Mouse (Mus musculus): ENCODE results near the gene Hddc3. TPM values are rescaled to one million over a fixed set of nuclear protein-coding genes. Genes with fewer than 3 reads are reported as not detected.
"Not testable (repeated sequence)": the region's sequence is repeated elsewhere in the genome, so short reads cannot be mapped to it uniquely, and the experiment has no call there.

Gene Hddc3
- polyA plus RNA-seq, 1 experiment, result 20.4 TPM

- WGBS, result 82% methylated on average over 11 of the region's 11 CpGs
- no peak for DNase-seq
- H3K4me1 ChIP-seq (ENCODE audit: control insufficient read depth, insufficient read depth, low read length), result peaks cover under 1% of the 10 kb centered on the region; the same call in 1 of the 2 replicates
Measured at GRCm38 (mm10) chr7:80382919-80383318, 40.0 kb downstream of the Hddc3 start.

GRCm38 (mm10) chr7:80386235-80386930 lies 43.5 kb downstream of the Hddc3 start:
- H3K4me1 ChIP-seq (ENCODE audit: control insufficient read depth, insufficient read depth, low read length), result no peaks in the 10 kb centered on the region; the same call in 1 of the 2 replicates
- WGBS, result 14% methylated on average over 18 of the region's 18 CpGs
- TF ChIP-seq POLR2A (IDR thresholded peaks at IDR 0.05; ENCODE audit: borderline replicate concordance, extremely low read depth, low read depth, low read length), result peak; percentile 42; the same call in 1 of the 2 replicates
- peak; percentile 96 for TF ChIP-seq CTCF (IDR thresholded peaks at IDR 0.05; ENCODE audit: insufficient read depth, low read length)
- DNase-seq, result peak; percentile 93
- peak overlapping the region; percentile 72 for H3K4me3 ChIP-seq (replicated peaks; ENCODE audit: extremely low read depth, low read depth, low read length)

More at GRCm38 (mm10) chr7:80382919-80383318, 40.0 kb downstream of the Hddc3 start:
- TF ChIP-seq CTCF (IDR thresholded peaks at IDR 0.05; ENCODE audit: insufficient read depth, low read length) (no peak), POLR2A (IDR thresholded peaks at IDR 0.05; ENCODE audit: borderline replicate concordance, extremely low read depth, low read depth, low read length) (no peak)
- no peak overlapping the region for H3K4me3 ChIP-seq (replicated peaks; ENCODE audit: extremely low read depth, low read depth, low read length)

GRCm38 (mm10) chr7:80387033-80387632 lies 44.2 kb downstream of the Hddc3 start:
- WGBS, result 16% methylated on average over 17 of the region's 17 CpGs
- Histone ChIP-seq H3K4me3 (replicated peaks; ENCODE audit: extremely low read depth, low read depth, low read length) (peak overlapping the region; percentile 72), H3K4me1 (ENCODE audit: control insufficient read depth, insufficient read depth, low read length) (no peaks in the 10 kb centered on the region; the same call in 1 of the 2 replicates)
- no peak for TF ChIP-seq CTCF (IDR thresholded peaks at IDR 0.05; ENCODE audit: insufficient read depth, low read length)
- peak; percentile 20; the same call in 1 of the 2 replicates for TF ChIP-seq POLR2A (IDR thresholded peaks at IDR 0.05; ENCODE audit: borderline replicate concordance, extremely low read depth, low read depth, low read length)
- DNase-seq, result no peak

- 14% methylated on average over 33 of the region's 33 CpGs for WGBS
- Histone ChIP-seq H3K4me1 (ENCODE audit: control insufficient read depth, insufficient read depth, low read length) (no peaks in the 10 kb centered on the region; the same call in 1 of the 2 replicates), H3K4me3 (replicated peaks; ENCODE audit: extremely low read depth, low read depth, low read length) (peak within 1 kb of the TSS; percentile 72)
- DNase-seq, result peak; percentile 67
- TF ChIP-seq CTCF (IDR thresholded peaks at IDR 0.05; ENCODE audit: insufficient read depth, low read length) (no peak), POLR2A (IDR thresholded peaks at IDR 0.05; ENCODE audit: borderline replicate concordance, extremely low read depth, low read depth, low read length) (peak; percentile 56; the same call in 1 of the 2 replicates)
Measured at GRCm38 (mm10) chr7:80387633-80388543, 45.0 kb downstream of the Hddc3 start, which contains the start of gene Fes. Gene Fes, minus strand, starts transcription at chr7:80387946.

GRCm38 (mm10) chr7:80392119-80392518 lies 49.2 kb downstream of the Hddc3 start:
- 92% methylated on average over 15 of the region's 15 CpGs for WGBS
- no peak for TF ChIP-seq POLR2A (IDR thresholded peaks at IDR 0.05; ENCODE audit: borderline replicate concordance, extremely low read depth, low read depth, low read length)
- no peak for TF ChIP-seq CTCF (IDR thresholded peaks at IDR 0.05; ENCODE audit: insufficient read depth, low read length)
- Histone ChIP-seq H3K4me3 (replicated peaks; ENCODE audit: extremely low read depth, low read depth, low read length) (no peak overlapping the region), H3K4me1 (ENCODE audit: control insufficient read depth, insufficient read depth, low read length) (no peaks in the 10 kb centered on the region)
- no peak for DNase-seq

GRCm38 (mm10) chr7:80394600-80394999 lies 51.7 kb downstream of the Hddc3 start:
- H3K4me3 ChIP-seq (replicated peaks; ENCODE audit: extremely low read depth, low read depth, low read length), result no peak overlapping the region
- 80% methylated on average over 4 of the region's 4 CpGs for WGBS
- no peak for DNase-seq
- no peak for TF ChIP-seq POLR2A (IDR thresholded peaks at IDR 0.05; ENCODE audit: borderline replicate concordance, extremely low read depth, low read depth, low read length)
- TF ChIP-seq CTCF (IDR thresholded peaks at IDR 0.05; ENCODE audit: insufficient read depth, low read length), result no peak
- H3K4me1 ChIP-seq (ENCODE audit: control insufficient read depth, insufficient read depth, low read length), result peaks cover 6% of the 10 kb centered on the region; the same call in 1 of the 2 replicates

- 77% methylated on average over 4 of the region's 4 CpGs for WGBS
- H3K4me3 ChIP-seq (replicated peaks; ENCODE audit: extremely low read depth, low read depth, low read length); DNase-seq; H3K4me1 ChIP-seq (ENCODE audit: control insufficient read depth, insufficient read depth, low read length): not testable (repeated sequence)
Measured at GRCm38 (mm10) chr7:80396427-80396826, 53.5 kb downstream of the Hddc3 start.

GRCm38 (mm10) chr7:80397986-80398385 lies 55.1 kb downstream of the Hddc3 start:
- peaks cover 10% of the 10 kb centered on the region; the same call in 1 of the 2 replicates for H3K4me1 ChIP-seq (ENCODE audit: control insufficient read depth, insufficient read depth, low read length)
- DNase-seq, result no peak
- no peak for TF ChIP-seq CTCF (IDR thresholded peaks at IDR 0.05; ENCODE audit: insufficient read depth, low read length)
- TF ChIP-seq POLR2A (IDR thresholded peaks at IDR 0.05; ENCODE audit: borderline replicate concordance, extremely low read depth, low read depth, low read length), result no peak
- no peak overlapping the region for H3K4me3 ChIP-seq (replicated peaks; ENCODE audit: extremely low read depth, low read depth, low read length)
- 95% methylated on average over 9 of the region's 9 CpGs for WGBS
